Mouse (Mus musculus) midbrain, embryonic 15.5 days (tissue): ENCODE measurements around the gene Paqr9. TPM values are rescaled to one million over a fixed set of nuclear protein-coding genes. Genes with fewer than 3 reads are reported as not detected.

Experiments used
- polyA plus RNA-seq: library from polyadenylated mRNA; unstranded; fragments of >200 nt; fragmentation: Nextera tagmentation; extraction: Ambion mirVana; gene quantifications from 2 replicates; pipeline ENCODE4 v1.2.1, GENCODE M21; 2015

Gene Paqr9
- polyA plus RNA-seq, 1 experiment from 2014 or later, result 5.1 TPM

Other genes with a start within 250 kb of the Paqr9 start
- 19.2 and 22.6 TPM in 2 replicates for gene Chst2, start 152.9 kb upstream of the Paqr9 start, polyA plus RNA-seq
- gene U2surp, start 47.7 kb upstream of the Paqr9 start, polyA plus RNA-seq, result 115 and 129 TPM in 2 replicates
- gene Pcolce2, start 77.9 kb downstream of the Paqr9 start, polyA plus RNA-seq, result 1.3 and 2.9 TPM in 2 replicates
- gene Trpc1, start 190.7 kb downstream of the Paqr9 start, polyA plus RNA-seq, result 7.5 and 8.3 TPM in 2 replicates